Mouse (Mus musculus) right cerebral cortex, postnatal 14 days (tissue): ENCODE measurements around the gene Schip1.

Source experiments
- DNase-seq: peaks from one replicate; pipeline ENCODE4 v3.0.0; 2022

Schip1 gene

GRCm38 (mm10) chr3:68282844-68283594 lies 218.4 kb downstream of the Schip1 start:
- no peak for DNase-seq

DNA sequence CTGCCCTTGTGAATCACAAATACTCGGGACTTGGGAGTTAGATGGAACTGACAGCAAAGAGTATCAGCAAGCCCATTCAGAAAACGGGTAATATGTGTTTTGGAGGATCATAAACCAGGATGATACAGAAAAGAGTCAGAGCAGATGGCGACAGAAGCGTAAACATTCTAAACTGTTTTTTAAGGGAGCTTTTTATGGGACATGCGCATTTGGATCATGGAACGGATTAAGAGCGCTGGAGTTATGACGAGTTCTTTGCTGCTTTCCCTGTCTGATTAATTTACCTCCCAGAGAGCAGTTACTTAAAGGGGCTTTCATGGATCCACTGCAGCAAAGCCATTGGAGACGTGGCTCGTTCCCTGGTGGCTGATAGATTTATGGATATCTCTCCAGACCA lies 219.0 kb downstream of the Schip1 start:
- no peak for DNase-seq

GRCm38 (mm10) chr3:68284500-68284899 lies 219.9 kb downstream of the Schip1 start:
- DNase-seq: no peak

DNA sequence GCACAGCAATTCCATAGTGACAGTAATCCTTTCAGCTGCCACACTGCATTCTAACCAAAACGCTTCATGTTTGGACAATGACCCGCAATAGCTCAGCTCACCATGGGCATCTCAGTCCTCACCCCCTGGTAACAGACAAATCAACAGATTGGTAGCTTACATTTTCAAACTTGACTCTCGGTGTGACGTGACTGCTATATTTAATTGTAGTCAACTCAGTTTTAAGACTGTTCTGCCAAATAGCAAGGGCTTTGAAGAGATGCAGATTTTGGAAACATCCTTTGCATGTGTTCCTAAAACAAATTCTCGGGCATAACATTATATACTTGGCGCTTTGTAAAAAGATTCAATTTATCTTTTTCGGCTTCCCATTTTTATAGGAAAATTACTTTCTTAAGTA lies 232.2 kb downstream of the Schip1 start:
- no peak for DNase-seq

- DNase-seq: no peak
Observed at GRCm38 (mm10) chr3:68305647-68306046, 241.0 kb downstream of the Schip1 start.

GRCm38 (mm10) chr3:68306726-68307125 lies 242.1 kb downstream of the Schip1 start:
- DNase-seq: no peak

GRCm38 (mm10) chr3:68325575-68325974 lies 261.0 kb downstream of the Schip1 start:
- DNase-seq: no peak

- no peak for DNase-seq
Observed at GRCm38 (mm10) chr3:68332515-68332914, 267.9 kb downstream of the Schip1 start.

- no peak for DNase-seq
Observed at GRCm38 (mm10) chr3:68335501-68335900, 270.9 kb downstream of the Schip1 start.

DNA sequence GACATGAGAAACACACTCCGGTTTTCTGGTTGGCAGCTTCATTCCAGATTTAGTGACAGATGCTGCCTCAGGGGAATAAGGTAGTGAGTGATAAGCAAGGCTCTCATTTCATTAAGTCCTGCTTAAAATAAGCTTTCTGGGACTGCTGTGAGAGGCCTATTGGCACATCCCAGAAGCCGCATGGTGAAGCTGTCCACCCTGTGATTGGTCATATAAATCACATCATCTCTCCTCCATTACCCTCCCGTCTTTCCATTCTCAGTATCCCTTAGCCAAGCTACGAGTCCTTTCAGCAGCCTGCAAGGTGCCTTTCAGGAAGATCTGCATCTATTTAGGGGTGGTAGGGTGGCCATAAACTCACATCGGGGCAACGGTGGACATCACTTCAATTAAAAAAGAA lies 286.0 kb downstream of the Schip1 start:
- no peak for DNase-seq

- no peak for DNase-seq
Observed at GRCm38 (mm10) chr3:68351461-68351860, 286.9 kb downstream of the Schip1 start.

- DNase-seq: no peak
Observed at GRCm38 (mm10) chr3:68352961-68353360, 288.4 kb downstream of the Schip1 start.

DNA sequence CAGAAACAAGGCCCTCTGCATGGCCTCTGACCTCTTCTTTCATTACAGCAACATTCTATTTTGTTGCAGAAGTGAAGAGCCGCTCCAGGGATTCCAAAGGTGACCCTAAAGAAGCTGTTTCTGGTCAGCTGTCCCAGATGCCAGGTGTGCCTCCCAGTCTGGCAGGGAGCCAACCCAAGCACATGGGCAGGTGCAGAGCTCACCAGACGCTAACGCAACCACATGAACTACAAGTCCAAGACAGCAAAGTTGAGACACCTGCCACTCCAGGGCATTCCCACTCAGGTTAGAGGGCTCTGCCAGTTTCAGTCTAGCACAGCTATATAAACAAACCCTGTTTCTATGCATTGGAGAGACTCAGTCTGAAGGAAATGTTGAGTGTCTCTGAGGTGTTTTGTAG lies 288.9 kb downstream of the Schip1 start:
- no peak for DNase-seq

GRCm38 (mm10) chr3:68356516-68356915 lies 291.9 kb downstream of the Schip1 start:
- DNase-seq: no peak

- DNase-seq: no peak
Observed at GRCm38 (mm10) chr3:68368029-68368428, 303.4 kb downstream of the Schip1 start.

DNA sequence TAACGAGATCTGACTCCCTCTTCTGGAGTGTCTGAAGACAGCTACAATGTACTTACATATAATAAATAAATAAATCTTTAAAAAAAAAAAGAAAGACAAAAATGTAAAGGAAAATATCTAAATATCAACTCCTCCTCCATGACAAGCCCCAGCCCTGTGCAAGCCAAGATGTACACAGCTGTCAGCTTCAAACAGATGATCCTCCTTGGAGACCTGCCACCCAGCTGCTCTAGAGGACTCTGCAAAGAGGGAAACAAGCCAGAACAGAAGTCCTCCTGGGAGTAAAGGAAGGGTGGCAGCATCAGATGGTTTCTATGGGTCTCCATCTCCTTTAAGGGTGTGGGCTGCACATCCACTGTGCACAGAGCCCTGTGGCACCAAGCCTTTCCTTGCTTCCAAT lies 308.3 kb downstream of the Schip1 start:
- DNase-seq: no peak

DNA sequence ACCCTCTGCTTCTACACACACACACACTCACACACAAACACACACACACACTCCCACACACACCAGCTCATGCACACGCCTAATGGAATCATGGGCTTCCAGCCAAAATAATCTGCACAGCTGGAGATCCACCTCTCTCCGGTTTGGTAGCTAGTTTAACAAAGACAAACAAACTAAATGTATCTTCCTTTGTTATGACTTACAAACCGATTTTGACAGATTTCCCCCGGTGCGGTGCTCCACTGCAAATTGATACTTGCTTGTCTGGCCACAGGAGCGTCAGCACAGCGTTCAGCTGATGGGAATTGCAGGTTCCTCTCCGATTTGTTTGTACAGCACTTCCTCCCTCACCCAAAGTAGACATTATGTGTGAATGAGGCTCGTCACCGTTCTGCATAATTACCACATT lies 310.5 kb downstream of the Schip1 start:
- DNase-seq: no peak

DNA sequence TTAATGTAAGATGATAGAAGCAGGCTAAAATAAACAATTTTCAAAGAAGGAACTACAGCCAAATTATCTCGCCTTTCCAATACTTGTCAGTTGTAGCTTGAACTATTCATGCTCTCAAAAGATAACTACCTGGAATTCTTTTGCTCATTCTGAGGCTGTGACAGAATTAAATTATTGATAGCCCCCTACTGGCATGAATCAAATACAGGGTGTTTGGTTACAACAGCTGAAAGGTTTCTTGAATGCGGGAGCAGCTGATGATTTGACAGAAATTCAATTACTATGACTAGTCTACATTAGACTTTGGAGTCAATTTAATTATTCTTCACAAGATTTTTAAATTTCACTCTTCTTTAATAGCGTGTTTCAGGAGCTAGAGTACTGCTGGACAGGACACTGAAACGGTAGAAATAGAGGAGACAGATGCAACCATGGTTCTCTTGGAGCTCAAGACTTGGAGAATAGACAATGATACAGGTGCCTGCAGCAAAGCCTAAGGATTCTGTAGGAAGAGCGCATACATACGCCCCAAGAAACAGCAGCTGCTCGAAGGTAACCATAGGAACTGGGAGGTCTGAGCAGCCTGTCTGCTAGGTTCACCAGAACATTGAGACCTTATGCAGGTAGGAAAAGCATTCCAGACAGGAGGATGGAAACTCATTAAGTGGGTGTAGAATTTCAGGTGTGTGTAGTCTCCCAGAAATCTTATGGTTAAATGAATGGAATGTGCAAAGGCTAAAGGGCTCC lies 313.0 kb downstream of the Schip1 start:
- DNase-seq: no peak

- DNase-seq: no peak
Observed at GRCm38 (mm10) chr3:68378799-68379198, 314.2 kb downstream of the Schip1 start.

- DNase-seq: no peak
Observed at GRCm38 (mm10) chr3:68379242-68379641, 314.6 kb downstream of the Schip1 start.

GRCm38 (mm10) chr3:68383672-68384071 lies 319.1 kb downstream of the Schip1 start:
- no peak for DNase-seq

DNA sequence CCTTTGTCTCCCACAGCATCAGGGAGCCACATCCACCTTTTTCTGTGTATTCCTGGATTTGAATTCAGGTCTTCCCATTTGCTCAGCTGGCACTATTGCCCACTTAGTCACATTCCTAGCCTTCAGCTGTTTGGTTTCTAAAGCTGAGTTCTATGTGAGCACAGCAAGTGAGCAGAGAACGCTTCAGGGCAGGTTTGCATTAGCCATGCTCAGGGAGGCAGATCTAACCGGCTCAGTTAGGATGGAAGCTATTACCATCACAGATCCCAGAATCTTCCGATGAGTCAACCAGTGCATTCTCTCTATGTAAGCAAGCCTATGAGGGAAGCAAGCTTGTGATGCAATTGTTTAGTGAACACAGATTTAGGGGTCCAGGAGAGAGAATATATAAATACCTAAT lies 320.9 kb downstream of the Schip1 start:
- DNase-seq: no peak

DNA sequence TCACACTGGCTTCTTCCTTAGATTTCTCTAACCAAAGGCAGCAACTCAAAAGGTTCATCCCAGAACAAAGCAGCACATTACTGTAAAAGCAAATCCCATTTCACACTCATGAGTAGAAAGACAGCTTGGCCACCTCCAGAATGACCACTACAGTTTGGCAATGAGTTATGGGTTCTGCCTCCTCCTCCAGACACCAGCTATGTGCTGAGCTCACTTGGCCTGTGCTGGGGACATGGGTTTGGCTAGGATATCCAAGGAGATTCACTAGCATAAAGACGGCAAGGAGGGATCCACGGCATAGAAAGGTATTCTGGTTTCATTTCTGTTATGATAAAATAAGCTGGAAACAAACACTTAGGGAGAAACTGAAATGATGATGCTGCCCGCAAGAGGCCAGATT lies 323.4 kb downstream of the Schip1 start:
- no peak for DNase-seq

- no peak for DNase-seq
Observed at GRCm38 (mm10) chr3:68393578-68393977, 329.0 kb downstream of the Schip1 start.

GRCm38 (mm10) chr3:68398691-68399090 lies 334.1 kb downstream of the Schip1 start:
- no peak for DNase-seq
